Mouse (Mus musculus) R1 (cell line): ENCODE results near the gene Gm20388.

Experiments
- DNase-seq: peaks from one replicate; pipeline ENCODE4 v3.0.0-alpha.2; 2018; ENCODE audit warnings: low read depth, low spot score

Gene Gm20388

DNA sequence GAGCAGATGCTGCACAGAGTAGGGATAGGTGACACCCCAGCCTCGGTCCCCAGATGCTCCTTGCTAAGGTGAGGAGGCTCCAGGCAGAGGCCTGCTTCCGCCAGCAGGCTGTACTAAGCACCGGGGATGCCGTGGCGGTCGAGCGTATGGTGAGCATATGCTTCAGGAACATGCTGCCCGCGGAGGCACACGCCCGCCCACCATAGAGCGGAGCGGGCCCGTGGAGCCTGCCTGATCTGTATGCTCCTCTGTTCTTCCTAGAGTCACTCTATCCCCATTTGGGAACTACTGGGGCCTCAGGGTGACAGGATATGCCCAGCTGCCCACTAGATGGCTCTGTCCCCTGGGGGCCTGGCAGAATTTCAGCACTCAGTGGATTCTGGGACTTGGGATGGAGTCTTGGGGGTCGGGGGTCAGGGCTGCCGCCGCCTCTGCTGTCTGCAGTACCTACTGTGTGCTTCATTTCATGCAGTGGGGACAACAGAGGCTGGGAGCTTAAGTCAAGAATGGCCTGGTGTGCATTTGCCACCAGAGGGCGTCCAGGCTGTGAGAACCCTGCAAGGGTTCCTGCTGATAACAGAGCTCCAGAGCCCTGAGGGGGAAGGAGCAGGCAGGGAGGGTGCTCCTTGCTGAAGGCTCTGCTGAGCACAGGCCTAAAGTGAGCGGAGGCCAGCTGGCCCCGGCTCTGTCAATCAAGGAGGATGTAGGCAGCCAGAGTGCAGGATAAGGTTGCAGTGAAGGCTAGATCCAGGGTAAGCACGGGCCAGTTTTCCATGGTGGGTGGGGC lies 377.7 kb downstream of the Gm20388 start:
- DNase-seq: peak; percentile 88

DNA sequence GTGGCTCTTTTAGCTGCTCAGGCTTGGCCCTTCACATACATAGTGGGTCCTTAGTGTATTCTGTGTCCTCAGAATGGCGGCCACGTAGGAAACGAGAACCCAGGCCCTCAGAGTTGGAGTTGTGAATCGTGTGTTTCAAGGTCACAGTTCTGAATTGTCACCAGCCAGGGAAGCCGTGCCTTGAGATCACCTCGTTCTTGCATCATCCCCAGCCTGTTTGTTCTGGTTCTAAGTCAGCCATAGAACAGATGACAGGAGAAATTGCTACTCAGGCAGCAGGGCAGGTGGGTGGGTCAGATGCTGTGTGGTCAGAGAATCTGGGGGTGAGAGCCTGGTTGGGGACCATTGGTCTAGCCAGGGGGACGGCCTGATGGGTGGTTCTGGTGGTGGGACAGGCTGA lies 378.6 kb downstream of the Gm20388 start:
- DNase-seq: no peak

DNA sequence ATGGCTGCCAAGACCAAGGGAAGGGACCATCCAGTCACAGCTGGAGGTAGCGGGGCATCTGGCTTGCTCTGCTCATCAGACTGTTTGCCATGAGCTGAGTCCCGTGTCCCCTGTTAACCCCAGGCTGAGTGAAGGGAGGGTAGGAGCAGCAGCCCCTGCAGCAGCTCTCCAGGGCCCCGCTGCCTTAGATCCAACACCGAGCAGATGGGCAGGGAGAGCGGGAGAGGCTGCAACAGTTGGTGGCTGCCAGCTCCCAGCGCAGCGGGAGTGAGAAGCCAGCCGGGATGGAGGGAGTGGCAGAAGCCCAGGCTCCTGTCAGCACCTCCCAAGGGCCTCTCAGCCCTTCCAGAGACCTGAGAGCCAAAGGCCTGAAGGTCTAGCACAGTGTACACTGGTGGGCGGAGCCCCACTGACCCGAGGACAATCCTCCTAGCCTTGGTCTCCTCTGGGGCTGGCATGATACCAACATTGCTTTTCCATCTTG lies 379.1 kb downstream of the Gm20388 start:
- no peak for DNase-seq

DNA sequence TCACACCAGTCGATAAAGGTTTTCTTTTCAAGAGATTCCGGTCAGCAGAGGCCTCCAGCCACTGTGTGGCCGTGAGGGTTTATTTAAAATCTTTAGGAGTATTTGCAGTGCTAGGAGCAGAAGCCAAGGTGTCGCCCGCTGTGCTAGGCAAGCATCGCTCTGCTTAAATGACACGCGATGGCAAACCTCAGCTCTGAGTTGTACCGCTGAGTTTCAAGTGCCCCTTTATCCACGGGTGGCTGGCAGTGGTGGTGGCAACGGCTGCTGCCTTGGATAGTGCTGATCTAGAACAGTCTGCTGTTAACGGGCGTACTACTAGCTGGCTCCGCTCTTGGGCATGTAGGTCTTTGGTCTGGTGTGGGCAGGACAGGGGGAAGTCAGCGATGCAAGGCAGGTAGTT lies 380.0 kb downstream of the Gm20388 start:
- no peak for DNase-seq

DNA sequence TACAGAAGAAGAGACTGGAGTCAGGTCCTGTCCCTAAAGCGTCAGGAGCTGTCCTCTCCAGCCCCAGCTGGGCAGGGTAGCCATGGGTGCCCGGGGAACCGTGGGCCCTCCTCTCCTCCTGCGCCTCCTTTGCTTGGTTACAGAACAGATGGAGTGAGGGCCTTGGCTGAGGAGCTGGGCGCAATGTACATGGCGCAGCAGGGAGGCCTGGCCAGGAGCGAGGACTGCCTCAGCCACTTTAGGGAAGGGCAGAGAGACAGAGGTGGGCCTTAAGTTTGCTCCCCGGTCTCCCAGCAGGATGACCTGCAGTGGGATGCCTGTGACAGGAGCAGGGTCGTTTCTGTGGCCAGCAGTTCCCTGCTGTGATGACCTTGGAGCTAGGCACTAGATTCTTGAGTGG lies 381.0 kb downstream of the Gm20388 start:
- no peak for DNase-seq

DNA sequence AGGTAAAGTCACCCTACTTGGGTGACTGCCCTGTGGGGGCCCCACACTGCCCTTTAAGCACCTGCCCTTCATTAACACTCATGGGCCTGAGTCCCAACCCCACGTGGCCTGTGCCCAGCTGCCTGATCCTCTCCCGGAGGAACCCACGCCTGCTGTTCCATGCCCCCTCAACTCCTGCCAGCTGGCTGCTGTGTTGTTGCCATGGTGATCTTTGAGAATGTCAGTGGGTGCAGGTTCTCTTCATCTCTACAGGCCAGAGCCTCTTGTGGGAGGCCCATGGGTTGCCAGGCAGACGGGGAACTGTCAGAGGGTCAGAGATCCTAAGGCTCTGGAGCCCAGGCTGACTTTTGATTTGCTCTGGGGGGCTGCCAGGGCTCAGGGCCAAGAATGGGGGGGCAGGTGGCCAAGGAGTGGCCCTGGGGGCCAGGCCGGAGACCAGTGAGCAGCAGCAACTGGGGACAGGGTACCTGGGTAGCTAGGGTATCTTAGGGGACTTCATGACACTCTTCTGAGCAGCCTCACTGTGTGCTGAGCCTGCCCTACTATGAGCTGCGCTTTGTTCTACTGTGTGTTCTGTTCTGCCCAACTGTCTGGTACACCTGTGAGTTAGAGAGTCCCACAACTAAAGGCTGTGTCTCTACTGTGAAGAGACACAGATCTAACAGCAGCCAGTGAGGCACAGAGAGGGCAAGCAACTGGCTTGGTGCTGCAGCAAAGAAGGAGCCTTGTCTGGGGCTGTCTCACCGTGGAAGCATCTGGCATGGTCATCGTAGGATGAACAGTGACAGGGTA lies 381.9 kb downstream of the Gm20388 start:
- DNase-seq: no peak

DNA sequence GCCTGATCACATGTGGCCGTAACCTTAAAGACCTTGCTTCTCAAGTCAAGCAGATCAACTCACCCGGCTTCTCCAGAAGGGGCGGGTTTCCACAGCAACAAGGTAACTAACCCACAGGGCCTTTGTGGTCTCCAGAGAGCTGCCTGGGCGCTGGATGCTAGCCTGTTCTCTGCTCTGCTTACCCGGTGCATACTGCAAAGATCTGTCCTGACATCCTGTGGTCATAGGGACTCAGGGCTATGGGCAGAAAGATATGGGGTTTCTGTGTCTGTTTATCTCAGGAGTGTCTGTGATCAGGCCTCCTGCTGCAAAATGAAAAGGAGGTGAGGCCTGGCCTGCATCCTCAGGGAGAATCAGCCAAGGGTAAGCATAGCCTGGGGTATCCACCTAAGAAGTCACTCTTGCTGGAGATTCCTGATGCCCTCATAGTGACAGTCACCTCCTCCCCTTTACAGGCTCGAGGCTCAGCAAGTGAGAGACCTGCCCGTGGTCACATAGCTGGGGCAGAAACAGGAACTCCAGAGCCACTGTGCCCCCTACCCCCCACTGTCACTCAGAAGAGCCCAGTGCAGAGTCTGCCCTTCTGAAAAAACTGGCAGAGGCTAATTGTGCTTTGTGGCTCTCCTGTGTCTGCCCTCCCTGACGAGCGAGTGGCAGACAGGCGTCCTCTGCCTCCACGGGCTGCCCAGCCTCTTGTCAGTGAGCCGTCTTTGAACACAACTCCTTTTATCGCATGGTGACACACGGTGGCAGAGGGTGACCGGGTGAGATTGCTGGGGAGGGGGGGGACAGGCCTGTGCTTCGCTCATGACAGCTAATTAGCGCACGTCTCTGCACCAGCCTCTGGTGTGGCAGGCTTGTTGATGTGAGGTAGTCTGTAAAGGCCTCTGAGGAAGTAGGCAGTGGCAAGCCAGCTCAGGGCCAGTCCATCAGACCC lies 383.0 kb downstream of the Gm20388 start:
- DNase-seq: no peak

DNA sequence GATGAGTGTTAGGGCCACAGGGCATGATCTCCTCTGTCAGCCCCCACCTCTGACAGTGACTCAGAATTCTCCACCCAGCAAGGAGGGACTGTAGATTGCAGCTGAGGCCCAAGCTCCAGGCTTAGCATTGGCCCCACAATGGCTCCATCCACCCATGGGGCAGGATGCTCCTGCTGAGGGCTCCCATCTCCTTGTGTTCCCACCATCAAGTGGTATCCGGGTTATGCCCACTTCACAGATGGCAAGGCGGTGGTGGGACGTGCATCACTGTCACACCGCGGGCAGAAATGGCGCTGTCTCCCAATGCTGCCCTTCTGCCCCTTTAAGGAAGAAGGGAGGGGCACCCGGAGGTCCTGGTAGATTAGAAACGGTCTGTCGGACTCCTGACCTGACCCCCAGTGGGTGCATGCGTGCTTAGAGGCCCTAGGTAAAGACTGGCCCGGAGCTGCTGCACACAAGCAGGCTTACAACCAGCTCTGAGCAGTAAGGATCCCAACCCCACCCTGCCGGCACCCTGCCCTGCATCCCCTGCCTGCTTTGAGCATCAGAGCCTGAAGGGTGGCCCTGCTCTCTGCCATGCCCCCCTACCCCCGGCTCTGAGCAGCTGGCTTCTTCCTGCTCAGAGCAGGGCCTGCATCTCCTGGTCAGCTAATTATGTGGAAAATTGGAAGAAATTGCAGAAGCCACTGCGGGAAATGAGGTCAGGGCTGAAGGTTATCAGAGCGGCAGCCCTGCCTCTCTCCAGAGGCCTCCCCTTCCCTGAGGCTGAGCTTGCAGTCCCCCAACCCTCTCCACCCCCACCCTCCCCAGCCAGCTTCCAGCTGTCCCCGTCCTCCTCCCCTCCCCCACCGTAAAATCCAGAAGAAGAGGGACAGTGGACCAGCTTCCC lies 384.6 kb downstream of the Gm20388 start:
- DNase-seq: no peak

DNA sequence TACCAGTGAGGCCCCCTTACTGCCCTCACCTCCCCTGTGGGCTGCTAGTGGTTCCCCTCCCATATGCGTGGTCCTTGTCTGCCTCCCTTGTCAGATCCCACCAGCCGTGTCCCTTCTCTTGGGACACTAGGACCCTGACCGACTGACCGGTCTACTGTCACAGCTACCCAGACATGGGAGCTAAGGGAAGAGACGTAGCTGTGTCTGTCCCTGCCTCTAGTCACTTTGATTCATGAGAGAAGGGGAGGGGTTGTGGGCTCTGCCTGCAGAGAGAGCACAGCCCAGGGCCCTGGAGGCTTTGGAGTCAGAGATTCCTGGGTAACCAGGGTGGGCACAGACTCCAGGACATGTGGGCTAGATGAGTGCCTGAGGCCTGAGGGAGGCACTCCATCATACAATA lies 386.4 kb downstream of the Gm20388 start:
- DNase-seq: no peak

DNA sequence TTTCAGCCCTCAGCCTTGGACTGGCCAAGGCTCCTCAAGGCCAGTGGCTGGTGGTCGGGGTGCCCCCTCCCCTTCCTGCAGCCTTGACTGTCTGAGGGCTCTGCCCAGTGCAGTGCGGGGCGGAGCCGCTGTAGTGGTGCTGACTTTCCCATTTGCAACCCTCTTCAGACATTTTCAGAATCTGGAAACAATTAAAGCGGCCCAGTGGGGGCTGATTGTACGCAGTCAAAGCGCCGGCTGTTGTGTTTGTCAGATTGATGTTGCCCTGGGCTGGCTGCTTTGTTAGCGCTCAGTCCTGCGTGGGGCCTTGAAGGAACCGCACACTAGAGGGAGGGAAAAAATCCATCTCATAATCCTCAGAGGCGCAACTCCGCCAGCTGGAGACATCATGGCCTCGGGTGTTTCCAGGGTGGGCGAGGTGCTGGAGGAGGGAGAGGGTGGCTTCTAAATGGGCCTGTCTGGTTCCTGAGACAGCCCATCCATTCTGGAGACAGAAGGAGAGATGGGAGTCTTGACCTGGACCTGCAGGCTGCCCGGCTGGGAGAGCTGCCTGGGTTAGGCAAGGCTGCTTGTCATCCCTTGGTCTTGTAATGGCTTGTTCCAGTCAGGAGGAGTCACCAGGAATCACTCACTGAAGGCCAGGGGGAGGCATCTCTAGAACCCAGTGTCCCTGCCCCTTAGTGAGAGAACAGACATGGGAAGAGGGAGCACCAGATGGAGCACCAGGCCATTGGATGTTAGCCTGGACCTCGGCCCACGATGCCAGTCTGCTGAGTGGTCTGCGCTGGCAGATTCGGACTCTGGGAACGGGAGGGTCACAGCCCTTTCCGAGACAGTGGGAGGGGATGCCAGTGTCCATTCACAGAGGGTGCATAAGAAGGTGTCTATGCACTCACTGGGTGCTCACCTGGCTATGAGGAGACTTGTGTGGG lies 388.2 kb downstream of the Gm20388 start:
- DNase-seq: peak; percentile 54

DNA sequence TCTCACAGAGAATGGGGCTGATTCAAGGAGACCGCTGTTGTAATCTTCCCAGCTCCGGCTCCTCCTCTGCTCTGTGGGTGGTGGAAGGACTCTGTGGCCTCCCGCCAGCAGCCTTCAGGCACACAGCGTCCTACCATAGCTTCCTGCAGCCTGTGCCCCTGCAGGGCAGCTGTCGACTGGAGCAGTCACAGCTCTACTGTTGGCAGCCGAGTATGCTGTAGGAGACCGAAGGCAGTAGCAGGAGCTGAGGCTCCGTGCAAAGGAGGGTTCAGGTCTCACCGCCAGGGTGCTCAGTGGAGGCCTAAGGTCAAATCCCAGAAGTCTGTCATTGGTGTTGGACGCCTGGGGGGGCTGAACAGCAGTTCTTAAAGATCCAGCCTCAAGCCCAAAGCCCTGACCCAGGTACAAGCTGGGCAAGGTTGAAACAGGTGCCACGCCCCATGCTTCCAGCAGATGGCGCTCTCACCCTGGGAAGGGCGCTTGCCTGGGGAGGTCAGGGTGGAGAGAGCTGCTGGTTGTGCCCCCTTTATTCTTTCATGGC lies 390.0 kb downstream of the Gm20388 start:
- peak; percentile 74 for DNase-seq

DNA sequence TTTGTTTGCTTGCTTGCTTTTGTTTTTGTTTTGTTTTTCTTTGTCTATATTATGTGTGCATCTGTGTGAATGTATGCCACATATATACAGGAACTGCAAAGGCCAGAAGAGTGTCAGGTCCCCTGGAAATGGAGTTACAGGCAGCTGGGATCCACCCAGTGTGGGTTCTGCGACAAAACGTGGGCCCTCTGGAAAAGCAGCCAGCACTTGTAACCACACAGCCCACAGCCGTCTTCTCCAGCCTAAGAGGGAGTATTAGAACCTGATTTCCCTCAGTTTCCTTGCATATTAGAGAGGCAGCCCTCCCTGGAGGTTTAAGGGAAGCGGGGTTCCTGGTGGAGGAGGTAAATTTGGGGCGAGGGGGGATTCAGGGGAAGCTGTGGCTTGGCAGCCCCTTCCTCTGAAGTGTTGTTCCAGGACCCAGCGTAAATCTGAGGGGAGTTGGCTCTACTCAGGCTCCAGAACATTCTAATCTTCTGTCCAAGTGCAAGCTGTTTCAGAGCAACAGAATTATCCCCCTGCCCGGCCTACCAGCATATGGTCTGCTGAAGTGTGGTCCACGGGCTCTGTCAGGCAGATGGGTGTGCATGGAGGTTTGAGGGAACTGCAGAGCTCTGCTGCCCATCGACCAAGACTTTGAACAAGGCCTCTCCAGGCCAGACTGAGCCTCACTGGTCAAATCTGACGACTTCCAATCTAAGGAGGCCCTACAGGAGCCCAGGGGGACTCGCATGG lies 392.5 kb downstream of the Gm20388 start:
- no peak for DNase-seq

DNA sequence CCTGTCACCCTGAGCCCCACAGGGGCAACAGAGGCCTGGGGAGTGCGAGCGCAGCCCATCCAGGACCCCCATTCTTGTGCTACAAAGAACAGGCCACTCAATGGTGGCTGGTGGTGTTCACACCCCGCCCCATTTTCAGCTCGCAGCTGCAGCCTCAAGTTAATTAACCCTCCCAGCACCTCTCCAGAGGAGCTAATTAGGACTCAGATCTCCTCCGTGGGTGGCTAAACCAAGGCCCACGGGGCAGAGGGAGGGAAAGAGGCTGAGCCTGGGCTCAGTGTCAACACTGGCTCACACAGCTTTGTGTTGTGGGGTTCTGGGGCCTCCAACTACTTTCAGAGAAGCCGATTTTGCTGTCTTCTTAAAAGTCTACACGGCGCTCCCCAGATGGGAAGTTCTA lies 393.5 kb downstream of the Gm20388 start:
- no peak for DNase-seq

DNA sequence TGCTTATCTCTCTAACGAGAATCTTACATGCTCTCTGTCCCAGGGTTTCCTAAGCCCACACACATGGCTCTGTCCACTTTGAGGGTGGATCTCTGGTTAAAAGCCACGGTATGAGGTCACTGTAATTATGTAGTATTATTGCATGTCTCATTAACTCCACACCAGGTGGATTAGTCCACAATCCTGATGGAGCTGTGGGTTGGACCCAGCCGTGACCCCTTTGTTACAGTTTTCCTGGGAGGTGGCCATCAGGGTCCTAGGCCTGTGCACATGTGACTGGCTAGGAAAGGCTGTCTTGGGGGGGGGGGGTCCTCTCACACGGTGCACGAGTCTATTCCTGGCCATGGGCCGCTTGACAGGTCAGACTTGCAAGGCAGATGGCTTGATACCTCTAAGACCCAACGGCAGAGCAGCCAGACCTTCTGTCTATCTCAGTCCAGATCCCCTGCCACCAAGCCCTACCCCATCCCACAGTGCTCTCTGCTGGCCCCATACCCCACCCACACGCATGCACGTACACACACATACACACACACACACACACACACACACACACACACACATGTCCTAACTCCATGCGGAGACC lies 395.3 kb downstream of the Gm20388 start:
- no peak for DNase-seq

DNA sequence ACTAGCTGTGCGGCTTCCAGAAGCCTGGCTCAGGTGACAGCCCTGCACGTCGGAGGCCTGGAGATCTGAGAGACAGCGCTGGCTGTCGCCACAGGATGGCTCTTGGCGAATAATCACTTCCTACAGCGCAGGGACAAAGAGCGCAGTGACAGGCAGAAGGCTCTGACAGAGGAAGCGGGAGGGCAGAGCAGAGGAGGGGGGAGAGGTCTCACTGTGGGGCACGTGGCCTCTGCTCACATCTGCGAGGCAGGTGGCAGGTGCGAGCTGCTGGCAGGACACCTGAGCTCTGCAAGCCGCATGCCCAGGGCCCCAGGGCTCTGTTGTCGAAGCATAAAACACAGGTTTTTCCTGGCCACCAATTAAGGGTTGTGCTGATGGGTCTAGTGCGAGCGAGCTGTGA lies 396.5 kb downstream of the Gm20388 start:
- peak; percentile 12 for DNase-seq

DNA sequence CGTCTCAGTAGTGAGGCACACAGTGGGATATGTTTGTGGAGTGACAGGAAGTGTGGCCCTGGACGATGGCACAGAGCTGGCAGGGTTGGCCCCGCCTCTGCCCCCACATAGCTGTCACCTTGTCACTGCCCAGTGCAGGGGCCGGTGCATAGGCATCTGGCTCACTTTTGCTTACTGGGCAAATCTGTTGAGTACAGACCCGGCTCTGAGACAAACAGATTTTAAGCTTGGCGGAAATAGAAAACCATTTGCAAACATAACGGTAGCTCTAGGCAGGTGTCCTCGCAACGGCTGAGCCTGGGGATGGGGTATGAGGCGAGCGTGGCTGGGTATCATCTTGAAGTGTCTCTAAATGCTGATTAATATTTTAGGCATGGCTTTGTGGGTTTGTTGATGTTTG lies 396.9 kb downstream of the Gm20388 start:
- DNase-seq: no peak

DNA sequence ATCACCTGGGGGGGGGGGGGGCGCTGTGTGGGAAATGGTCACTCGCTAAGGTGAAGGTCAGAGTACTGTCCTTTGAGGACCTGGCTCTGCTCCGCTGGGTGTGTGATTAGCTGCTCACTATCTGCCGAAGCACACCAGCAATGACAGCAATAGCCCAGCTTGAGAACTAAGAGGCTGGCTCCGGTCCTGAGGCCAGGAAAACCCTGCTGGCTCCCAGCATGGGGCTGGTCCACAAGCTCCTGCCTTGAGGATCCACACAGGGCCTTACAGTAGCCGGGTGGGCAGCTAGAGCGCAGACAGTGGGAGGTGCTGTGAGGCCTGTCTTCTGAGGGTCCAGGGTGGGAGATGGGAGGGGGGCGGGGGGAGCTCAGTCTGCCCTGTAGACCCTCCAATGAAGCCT lies 397.5 kb downstream of the Gm20388 start:
- no peak for DNase-seq

DNA sequence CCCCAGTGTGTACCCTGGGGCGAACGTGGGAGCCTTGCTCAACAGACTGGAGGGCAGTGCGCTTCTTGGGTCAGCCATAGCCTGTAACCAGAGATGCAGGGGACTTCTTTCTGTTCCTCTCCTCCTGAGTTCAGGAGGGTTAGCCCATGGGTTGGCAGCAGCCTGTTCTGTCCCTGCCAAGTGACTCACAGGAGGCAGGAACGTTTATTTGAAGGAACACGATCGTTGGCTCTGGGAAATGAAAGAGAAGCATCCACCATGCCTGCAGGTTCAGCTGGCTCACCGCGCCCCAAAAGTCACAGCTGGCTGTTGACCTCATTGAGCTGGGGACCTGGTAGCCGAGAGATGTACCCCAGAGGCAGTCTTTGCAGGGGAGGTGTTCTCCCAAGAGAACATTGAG lies 397.9 kb downstream of the Gm20388 start:
- no peak for DNase-seq
